Mouse (Mus musculus): ENCODE measurements around the gene Grb7. TPM values are rescaled to one million over a fixed set of nuclear protein-coding genes. Genes with fewer than 3 reads are reported as not detected.

Gene Grb7
- polyA plus RNA-seq, 1 experiment from 2014 or later, result 37.2 TPM

- Histone ChIP-seq H3K9ac (replicated peaks) (no peak overlapping the region), H3K27me3 (ENCODE audit: insufficient read depth, low read length) (0 out of 2 replicates have a peak, but pooled peaks cover 2% of the 10 kb centered on the region), H3K9me3 (ENCODE audit: low read length) (no peaks in the 10 kb centered on the region), H3K4me2 (ENCODE audit: low read depth, low read length) (no peak overlapping the region), H3K4me1 (ENCODE audit: insufficient read depth) (peaks cover 6% of the 10 kb centered on the region; the same call in 1 of the 2 replicates), H3K4me3 (ENCODE audit: low read depth, low read length) (no peak overlapping the region), H3K27ac (ENCODE audit: low read depth) (no peak overlapping the region), H3K36me3 (replicated peaks; ENCODE audit: insufficient read depth, low read length) (no peaks in the 10 kb centered on the region)
- 58% methylated on average over 22 of the region's 22 CpGs for WGBS (ENCODE audit: insufficient replicate concordance)
- ATAC-seq (no peak), DNase-seq (no peak)
- TF ChIP-seq EP300 (IDR thresholded peaks at IDR 0.05; ENCODE audit: low read depth), result no peak
- no peak for TF ChIP-seq CTCF (IDR thresholded peaks at IDR 0.05; ENCODE audit: low read depth)
Observed at GRCm38 (mm10) chr11:98469761-98470714, 23.8 kb downstream of the Grb7 start.

DNA sequence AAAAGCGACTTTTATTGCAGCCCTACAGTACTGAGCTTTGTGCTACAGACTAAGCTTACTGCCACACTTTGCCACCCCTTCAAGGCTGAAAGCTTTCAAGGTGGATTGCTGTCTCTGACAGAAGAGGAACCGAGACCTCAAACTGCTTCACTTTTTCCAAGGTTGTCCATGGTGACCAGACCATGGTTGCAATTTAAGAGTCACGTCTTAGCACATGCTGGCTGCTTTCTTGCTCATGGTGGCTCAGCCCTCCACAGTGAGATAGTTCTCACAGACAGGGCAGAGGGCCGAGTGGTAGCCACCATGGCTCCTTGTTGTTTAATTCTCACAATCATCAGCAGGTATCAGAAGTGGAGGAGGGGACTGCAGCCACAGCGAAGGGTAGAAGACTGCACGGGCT, 24.6 kb downstream of the Grb7 start:
- H3K4me1 ChIP-seq (ENCODE audit: insufficient read depth), result peaks cover 6% of the 10 kb centered on the region; the same call in 1 of the 2 replicates
- no peak overlapping the region for H3K27ac ChIP-seq (ENCODE audit: low read depth)
- TF ChIP-seq EP300 (IDR thresholded peaks at IDR 0.05; ENCODE audit: low read depth) (no peak), CTCF (IDR thresholded peaks at IDR 0.05; ENCODE audit: low read depth) (no peak)
- DNase-seq (no peak), ATAC-seq (no peak)
- WGBS (ENCODE audit: insufficient replicate concordance), result 61% methylated on average over 6 of the region's 6 CpGs
- no peak overlapping the region for H3K4me3 ChIP-seq (ENCODE audit: low read depth, low read length)
- no peak overlapping the region for H3K4me2 ChIP-seq (ENCODE audit: low read depth, low read length)
- no peaks in the 10 kb centered on the region for H3K9me3 ChIP-seq (ENCODE audit: low read length)
- no peak overlapping the region for H3K9ac ChIP-seq (replicated peaks)
- H3K27me3 ChIP-seq (ENCODE audit: insufficient read depth, low read length), result 0 out of 2 replicates have a peak, but pooled peaks cover 2% of the 10 kb centered on the region
- H3K36me3 ChIP-seq (replicated peaks; ENCODE audit: insufficient read depth, low read length), result no peaks in the 10 kb centered on the region

- 58% methylated on average over 4 of the region's 4 CpGs for WGBS (ENCODE audit: insufficient replicate concordance)
- Histone ChIP-seq H3K4me1 (ENCODE audit: insufficient read depth) (peaks cover 6% of the 10 kb centered on the region; the same call in 1 of the 2 replicates), H3K36me3 (replicated peaks; ENCODE audit: insufficient read depth, low read length) (no peaks in the 10 kb centered on the region), H3K4me2 (ENCODE audit: low read depth, low read length) (no peak overlapping the region), H3K27ac (ENCODE audit: low read depth) (no peak overlapping the region), H3K9me3 (ENCODE audit: low read length) (no peaks in the 10 kb centered on the region), H3K4me3 (ENCODE audit: low read depth, low read length) (no peak overlapping the region), H3K9ac (replicated peaks) (no peak overlapping the region), H3K27me3 (ENCODE audit: insufficient read depth, low read length) (0 out of 2 replicates have a peak, but pooled peaks cover 2% of the 10 kb centered on the region)
- TF ChIP-seq EP300 (IDR thresholded peaks at IDR 0.05; ENCODE audit: low read depth), result no peak
- TF ChIP-seq CTCF (IDR thresholded peaks at IDR 0.05; ENCODE audit: low read depth), result no peak
- no peak for ATAC-seq
- no peak for DNase-seq
Observed at GRCm38 (mm10) chr11:98472696-98473095, 26.5 kb downstream of the Grb7 start.

DNA sequence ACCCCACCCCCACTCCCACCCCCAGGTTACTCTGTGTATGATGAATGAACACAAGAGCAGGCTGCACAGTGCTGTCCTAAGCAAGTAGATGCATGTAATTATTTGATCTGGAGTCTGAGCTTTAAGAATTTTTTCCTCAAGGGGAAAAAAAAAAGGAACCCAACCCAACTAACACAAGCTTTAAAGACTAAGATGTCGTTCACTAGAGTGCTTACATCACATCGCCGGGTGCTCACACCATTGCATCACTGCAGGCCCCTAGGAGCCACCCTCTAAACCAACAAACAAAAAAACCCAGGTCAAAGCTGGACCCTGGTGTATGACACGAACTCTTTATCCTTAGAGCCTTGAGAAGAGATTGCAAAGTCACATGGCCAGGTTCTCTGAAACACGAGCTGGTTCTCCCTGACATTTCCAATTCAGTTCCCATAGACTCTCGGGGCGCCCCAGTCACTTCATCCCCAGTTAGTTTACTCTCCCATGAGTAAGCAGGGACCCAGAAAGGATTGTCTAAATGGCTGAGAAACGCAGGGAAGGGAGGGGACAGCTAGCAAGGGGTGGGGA, 27.8 kb downstream of the Grb7 start:
- Histone ChIP-seq H3K4me1 (ENCODE audit: insufficient read depth) (peaks cover 6% of the 10 kb centered on the region; the same call in 1 of the 2 replicates), H3K9me3 (ENCODE audit: low read length) (no peaks in the 10 kb centered on the region), H3K27me3 (ENCODE audit: insufficient read depth, low read length) (0 out of 2 replicates have a peak, but pooled peaks cover 2% of the 10 kb centered on the region), H3K9ac (replicated peaks) (no peak overlapping the region), H3K4me2 (ENCODE audit: low read depth, low read length) (no peak overlapping the region), H3K36me3 (replicated peaks; ENCODE audit: insufficient read depth, low read length) (no peaks in the 10 kb centered on the region), H3K4me3 (ENCODE audit: low read depth, low read length) (no peak overlapping the region), H3K27ac (ENCODE audit: low read depth) (no peak overlapping the region)
- no peak for DNase-seq
- no peak for ATAC-seq
- TF ChIP-seq CTCF (IDR thresholded peaks at IDR 0.05; ENCODE audit: low read depth) (no peak), EP300 (IDR thresholded peaks at IDR 0.05; ENCODE audit: low read depth) (no peak)
- WGBS (ENCODE audit: insufficient replicate concordance), result 36% methylated on average over 8 of the region's 8 CpGs

DNA sequence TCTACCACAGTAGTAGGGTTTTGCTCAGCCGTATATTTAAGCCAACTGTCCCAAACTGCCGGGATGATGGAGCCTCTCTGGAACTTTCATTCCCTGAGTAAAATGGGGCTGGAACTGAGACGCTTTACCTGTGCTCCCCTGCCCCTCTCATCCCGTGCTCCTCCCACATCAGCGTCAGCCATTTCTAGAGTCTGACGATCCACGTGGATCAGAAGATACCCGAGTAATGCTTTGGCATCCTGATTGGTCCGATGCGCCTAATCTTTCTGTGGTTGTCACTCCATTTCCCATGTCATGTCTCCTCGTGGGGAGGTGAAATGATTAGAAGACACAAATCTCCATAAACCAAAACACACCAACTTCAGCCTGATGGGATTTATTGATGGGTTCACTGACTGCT, 28.8 kb downstream of the Grb7 start:
- no peak overlapping the region for H3K4me3 ChIP-seq (ENCODE audit: low read depth, low read length)
- H3K27ac ChIP-seq (ENCODE audit: low read depth), result no peak overlapping the region
- H3K9me3 ChIP-seq (ENCODE audit: low read length), result no peaks in the 10 kb centered on the region
- H3K27me3 ChIP-seq (ENCODE audit: insufficient read depth, low read length), result 0 out of 2 replicates have a peak, but pooled peaks cover 2% of the 10 kb centered on the region
- ATAC-seq (no peak), DNase-seq (no peak)
- TF ChIP-seq EP300 (IDR thresholded peaks at IDR 0.05; ENCODE audit: low read depth) (no peak), CTCF (IDR thresholded peaks at IDR 0.05; ENCODE audit: low read depth) (no peak)
- H3K4me2 ChIP-seq (ENCODE audit: low read depth, low read length), result no peak overlapping the region
- H3K9ac ChIP-seq (replicated peaks), result no peak overlapping the region
- no peaks in the 10 kb centered on the region for H3K36me3 ChIP-seq (replicated peaks; ENCODE audit: insufficient read depth, low read length)
- WGBS (ENCODE audit: insufficient replicate concordance), result 81% methylated on average over 11 of the region's 11 CpGs
- peaks cover 7% of the 10 kb centered on the region; the same call in 1 of the 2 replicates for H3K4me1 ChIP-seq (ENCODE audit: insufficient read depth)
